Mouse (Mus musculus) c-Kit-negative CD71-positive TER-119-positive erythroid progenitor cells, embryonic 14.5 days (primary cell): ENCODE data around the gene B4galt4.
"Not testable (repeated sequence)": the region's sequence is repeated elsewhere in the genome, so short reads cannot be mapped to it uniquely, and the experiment has no call there.

ENCODE experiments used
- DNase-seq: peaks from one replicate; pipeline ENCODE4 v3.0.0-alpha.2; 2013; ENCODE audit warnings: low read depth, low spot score

The B4galt4 gene

GRCm38 (mm10) chr16:38742113-38742658 lies at the start of gene B4galt4:
Gene B4galt4, plus strand, starts transcription at chr16:38742264.
- no peak for DNase-seq

DNA sequence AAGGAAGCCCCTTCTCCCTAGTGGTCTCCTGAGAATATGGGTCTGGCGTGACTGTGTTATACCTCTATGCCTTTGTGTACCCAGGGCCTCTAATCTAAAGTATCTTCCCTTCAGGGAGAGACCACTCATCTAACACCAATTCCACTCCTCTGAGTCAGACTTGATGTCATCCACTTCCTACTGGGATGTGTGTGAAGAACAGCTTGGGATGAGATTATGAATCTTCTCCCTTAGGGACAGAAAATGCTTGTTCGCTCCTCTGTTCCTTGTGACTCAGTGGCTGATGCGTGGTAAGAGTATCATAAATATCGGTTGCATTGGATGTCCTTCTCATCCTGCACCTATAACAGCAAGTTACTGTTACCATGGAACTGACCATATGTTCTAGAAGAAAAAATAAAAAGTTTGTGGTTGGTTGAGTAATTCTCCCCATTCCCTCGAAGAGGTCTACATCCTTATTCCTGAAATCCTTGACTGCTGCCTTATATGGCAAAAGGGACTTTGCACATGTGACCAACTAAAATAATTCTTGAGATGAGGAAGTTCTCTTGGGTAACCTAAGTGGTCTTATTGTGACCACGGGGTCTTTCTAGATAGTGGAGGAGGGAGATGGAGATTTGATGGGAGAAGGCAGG lies 47.0 kb upstream of the B4galt4 start:
- DNase-seq, result no peak

DNA sequence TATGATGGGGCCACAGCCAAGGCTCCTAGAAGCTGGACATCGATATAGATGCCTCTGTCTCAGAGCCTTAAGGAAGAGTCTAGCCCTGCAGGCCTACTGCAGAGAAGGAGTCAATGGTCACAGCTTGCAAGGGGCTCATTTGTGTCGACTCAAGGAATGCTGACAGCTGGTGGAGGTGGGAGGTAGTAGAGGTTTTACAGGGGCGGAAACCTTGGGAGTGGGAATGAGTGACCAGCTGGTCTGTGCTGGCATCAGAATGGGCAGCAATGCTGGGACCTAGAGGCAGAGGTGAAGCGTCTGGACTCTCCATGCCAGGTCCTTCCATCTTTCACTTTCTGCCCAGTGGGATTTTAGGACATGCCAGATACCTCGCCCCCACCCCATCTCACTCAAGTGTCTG lies 46.5 kb upstream of the B4galt4 start:
- no peak for DNase-seq

- DNase-seq, result no peak
Observed at GRCm38 (mm10) chr16:38697611-38698010, 44.5 kb upstream of the B4galt4 start.

- no peak for DNase-seq
Observed at GRCm38 (mm10) chr16:38700392-38701162, 41.5 kb upstream of the B4galt4 start.

GRCm38 (mm10) chr16:38701492-38702185 lies 40.4 kb upstream of the B4galt4 start:
- DNase-seq, result no peak

DNA sequence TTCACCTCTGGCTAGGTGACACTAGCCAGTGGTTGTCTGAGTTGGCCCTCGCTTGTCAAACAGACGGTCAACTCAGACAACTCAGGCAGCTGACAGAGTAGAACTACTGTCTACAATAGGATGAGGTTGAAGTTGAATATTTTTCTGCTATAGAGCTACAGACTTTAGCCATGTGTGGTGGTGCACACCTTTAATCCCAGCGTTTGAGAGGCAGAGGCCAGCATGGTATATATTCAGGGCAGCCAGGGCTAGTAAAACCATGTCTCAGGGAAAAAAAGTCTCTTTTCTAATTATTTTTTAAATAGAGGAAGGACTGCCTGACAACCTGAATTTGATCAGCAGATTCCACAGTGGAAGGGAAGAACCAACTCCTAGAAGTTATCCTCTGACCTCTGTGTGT lies 39.7 kb upstream of the B4galt4 start:
- no peak for DNase-seq

DNA sequence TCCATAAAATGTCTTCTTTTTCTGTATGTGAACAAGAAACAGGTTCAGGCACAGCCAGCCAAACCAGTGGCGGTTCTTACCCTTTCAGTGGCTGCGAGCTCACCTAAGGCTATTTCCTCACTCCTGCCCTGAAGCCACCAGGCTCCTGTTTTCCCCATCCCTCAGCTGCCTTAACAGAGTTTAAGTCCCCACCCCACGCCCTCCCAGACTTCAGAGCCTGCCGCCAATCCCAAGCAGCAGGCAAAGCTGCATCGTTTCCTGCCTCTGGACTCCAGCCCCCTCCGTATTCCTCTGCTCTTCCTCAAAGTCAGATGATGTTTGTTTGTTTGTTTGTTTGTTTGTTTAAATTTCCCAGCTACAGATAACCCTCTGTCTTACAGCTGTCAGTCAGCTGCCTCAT lies 38.6 kb upstream of the B4galt4 start:
- no peak for DNase-seq

GRCm38 (mm10) chr16:38705531-38706281 lies 36.4 kb upstream of the B4galt4 start:
- DNase-seq, result no peak

DNA sequence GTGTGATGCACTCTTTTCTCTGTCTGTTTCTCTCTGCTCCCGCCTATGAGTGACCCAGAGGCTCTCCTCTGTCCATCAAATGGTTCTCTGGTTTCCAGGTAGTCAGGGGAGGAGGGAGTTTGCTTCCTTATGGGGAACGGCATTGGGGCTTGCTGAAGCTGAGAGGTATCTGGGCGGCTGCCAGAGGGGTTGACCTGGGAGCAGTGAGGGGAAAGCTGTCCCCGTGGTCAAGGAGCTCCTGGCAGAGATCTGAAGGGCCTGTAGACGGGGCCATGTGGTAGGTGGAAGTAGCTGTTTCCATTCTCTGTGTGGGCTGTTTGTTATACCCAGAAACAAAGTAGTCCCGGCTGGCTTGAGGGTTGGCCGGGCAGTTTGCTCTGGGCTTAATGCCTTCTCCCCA lies 35.3 kb upstream of the B4galt4 start:
- no peak for DNase-seq

DNA sequence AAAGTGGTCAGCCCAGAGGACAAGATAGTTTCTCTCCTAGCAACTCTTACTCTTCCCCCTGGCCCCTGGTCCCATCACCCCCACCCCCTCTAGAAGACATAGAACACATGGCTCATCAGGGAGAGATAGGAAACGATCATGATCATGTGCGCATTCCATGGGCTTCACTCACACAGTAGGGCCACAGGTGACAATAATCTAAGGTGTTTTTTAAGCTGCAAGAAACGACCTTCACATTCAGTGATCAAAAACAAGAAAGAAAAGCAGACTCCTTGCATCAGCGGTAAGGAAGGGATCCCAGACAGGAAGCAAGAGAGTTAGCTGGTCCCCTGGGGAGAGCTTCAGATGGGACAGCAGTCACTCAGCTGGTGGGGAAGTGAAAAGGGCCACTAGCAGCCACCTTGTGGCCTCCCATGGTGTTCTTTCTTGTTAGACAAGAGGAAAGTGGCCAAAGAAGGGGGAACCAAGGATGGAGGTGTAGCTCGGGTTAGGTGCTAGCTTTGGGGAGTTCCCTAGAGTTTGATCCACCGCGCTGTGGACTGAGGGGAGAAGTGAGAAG lies 33.0 kb upstream of the B4galt4 start:
- DNase-seq, result no peak

DNA sequence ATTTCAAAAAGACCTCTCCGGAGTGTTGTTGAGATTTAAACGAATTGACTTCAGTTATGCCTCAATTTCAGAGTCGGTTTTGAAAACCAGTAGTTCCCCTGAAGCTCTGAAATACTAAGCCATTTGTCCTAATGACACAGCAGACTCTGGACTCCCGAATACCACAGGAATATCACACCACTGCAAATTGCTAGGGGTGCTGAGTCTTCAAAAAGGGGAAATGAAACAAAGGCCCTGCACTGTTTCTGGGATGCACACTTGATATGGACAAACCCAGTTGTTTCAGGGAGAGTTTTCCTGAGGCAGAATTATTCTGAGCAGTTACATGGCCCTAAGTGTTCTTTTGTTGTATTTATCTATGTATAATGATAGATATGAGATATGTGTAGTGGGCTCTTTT lies 30.8 kb upstream of the B4galt4 start:
- DNase-seq, result no peak

GRCm38 (mm10) chr16:38712105-38712504 lies 30.0 kb upstream of the B4galt4 start:
- no peak for DNase-seq

GRCm38 (mm10) chr16:38712581-38713403 lies 29.3 kb upstream of the B4galt4 start, which contains the start of gene Arhgap31:
Gene Arhgap31, minus strand, starts transcription at chr16:38713274.
- no peak for DNase-seq

DNA sequence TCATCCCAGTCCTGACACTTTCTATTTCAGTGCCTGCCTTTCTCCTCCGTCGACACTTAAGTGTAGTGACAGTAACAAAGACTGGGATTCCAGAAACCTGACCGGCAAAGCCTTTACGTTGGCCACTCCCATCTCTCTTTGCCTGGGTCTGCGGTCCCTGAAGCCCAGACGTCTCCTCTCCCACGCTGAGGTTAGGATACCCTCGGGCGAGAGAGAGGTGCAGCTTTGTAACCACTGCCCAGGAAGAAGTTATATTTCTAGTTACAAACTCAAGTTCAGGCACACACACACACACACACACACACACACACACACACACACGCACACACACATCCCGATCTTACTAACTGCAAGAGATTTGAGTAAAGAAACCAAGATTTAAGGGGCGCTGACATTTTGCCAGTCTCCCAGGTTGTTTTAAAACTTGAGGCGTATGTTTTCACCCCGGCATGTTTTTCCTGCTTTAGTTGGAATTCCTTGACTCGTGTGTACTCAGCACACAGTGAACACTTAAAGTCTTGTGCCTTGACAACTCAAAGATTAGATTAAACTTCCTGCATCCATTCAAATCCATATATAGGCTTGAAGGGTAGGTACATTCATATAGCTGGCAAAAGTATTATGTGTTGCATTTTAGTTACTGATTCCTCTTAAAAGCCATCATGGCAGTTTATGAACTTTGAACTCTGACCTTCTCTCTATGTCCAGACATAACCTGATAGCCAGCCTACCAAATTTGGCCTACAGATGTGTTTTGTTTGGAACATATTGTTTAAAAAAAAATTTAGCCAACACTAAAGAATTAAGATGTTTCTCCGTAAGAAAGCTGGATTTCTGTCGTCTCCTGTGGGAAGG lies 28.4 kb upstream of the B4galt4 start:
- DNase-seq, result no peak

GRCm38 (mm10) chr16:38714259-38714526 lies 27.9 kb upstream of the B4galt4 start:
- not testable (repeated sequence) for DNase-seq

GRCm38 (mm10) chr16:38721377-38721776 lies 20.7 kb upstream of the B4galt4 start:
- DNase-seq, result no peak

GRCm38 (mm10) chr16:38724256-38724655 lies 17.8 kb upstream of the B4galt4 start:
- DNase-seq, result no peak

GRCm38 (mm10) chr16:38724974-38725373 lies 17.1 kb upstream of the B4galt4 start:
- no peak for DNase-seq
